Mouse (Mus musculus) G1E (cell line): ENCODE measurements around the gene Fbxl18. TPM values are rescaled to one million over a fixed set of nuclear protein-coding genes. Genes with fewer than 3 reads are reported as not detected.
"Not testable (repeated sequence)": the region's sequence is repeated elsewhere in the genome, so short reads cannot be mapped to it uniquely, and the experiment has no call there.

Source experiments
- ATAC-seq: 2 replicates; pipeline ENCODE4 v1.8.0; 2016; ENCODE audit warnings: mild to moderate bottlenecking; ENCODE audit not compliant: insufficient number of reproducible peaks, poor library complexity, low FRiP score, severe bottlenecking; ENCODE audit errors: extremely low read depth
- DNase-seq: peaks from one replicate; pipeline ENCODE4 v3.0.0; 2012; ENCODE audit warnings: low spot score
- H3K27me3 ChIP-seq: 2 replicates; pipeline ENCODE4 v1.6.1; 2012; ENCODE audit warnings: mild to moderate bottlenecking, low read length, inconsistent platforms; ENCODE audit not compliant: insufficient read depth
- H3K36me3 ChIP-seq: replicated peaks from 2 replicates; pipeline ENCODE3; 2012; ENCODE audit warnings: mild to moderate bottlenecking, inconsistent platforms
- H3K4me1 ChIP-seq: 2 replicates; pipeline ENCODE4 v1.6.1; 2012; ENCODE audit warnings: low read depth, low read length, inconsistent platforms, mixed read lengths; ENCODE audit not compliant: insufficient read depth
- H3K4me3 ChIP-seq: 2 replicates; pipeline ENCODE4 v1.5.1; 2012; ENCODE audit warnings: low read depth, mild to moderate bottlenecking, inconsistent platforms, low read length, moderate library complexity, mixed read lengths
- H3K9me3 ChIP-seq: replicated peaks from 2 replicates; pipeline ENCODE4 v1.6.1; 2012; ENCODE audit warnings: inconsistent platforms
- CTCF ChIP-seq: IDR thresholded peaks from 2 replicates; pipeline ENCODE4 v1.5.1; 2012; ENCODE audit warnings: low read depth, low read length, inconsistent platforms, mixed read lengths
- GATA1 ChIP-seq: IDR thresholded peaks from 2 replicates; pipeline ENCODE4 v1.6.1; 2012; ENCODE audit warnings: borderline replicate concordance, low read length, inconsistent platforms, mixed read lengths
- GATA2 ChIP-seq: IDR thresholded peaks from 2 replicates; pipeline ENCODE4 v1.6.1; 2012; ENCODE audit warnings: low read depth, low read length, inconsistent platforms, borderline replicate concordance
- POLR2AphosphoS5 ChIP-seq: IDR thresholded peaks from 2 replicates; pipeline ENCODE4 v1.6.1; 2012; ENCODE audit warnings: low read depth, low read length, inconsistent platforms; ENCODE audit not compliant: insufficient replicate concordance
- TAL1 ChIP-seq: conservative IDR thresholded peaks from 2 replicates; pipeline ENCODE4 v1.6.1; 2012; ENCODE audit warnings: low read depth, low read length, inconsistent platforms, mixed read lengths
- polyA plus RNA-seq: library from polyadenylated mRNA; stranded (reverse); fragments of >175 nt; gene quantifications from 2 replicates; pipeline ENCODE4 v1.2.3, GENCODE M21; 2012
- total RNA-seq, 2 experiments: library from RNA; stranded (forward) in 1 of 2; stranded (reverse) in 1 of 2; fragments of 200-1000 nt in 1 of 2; fragments of >200 nt in 1 of 2; fragmentation: Nextera tagmentation in 1 of 2; gene quantifications; 2 replicates each; pipeline ENCODE4 v1.2.3; 2014 to 2017

Gene Fbxl18
- total and polyA plus RNA-seq, 3 experiments, result 5.5 to 21.3 (median 10.8) TPM

DNA sequence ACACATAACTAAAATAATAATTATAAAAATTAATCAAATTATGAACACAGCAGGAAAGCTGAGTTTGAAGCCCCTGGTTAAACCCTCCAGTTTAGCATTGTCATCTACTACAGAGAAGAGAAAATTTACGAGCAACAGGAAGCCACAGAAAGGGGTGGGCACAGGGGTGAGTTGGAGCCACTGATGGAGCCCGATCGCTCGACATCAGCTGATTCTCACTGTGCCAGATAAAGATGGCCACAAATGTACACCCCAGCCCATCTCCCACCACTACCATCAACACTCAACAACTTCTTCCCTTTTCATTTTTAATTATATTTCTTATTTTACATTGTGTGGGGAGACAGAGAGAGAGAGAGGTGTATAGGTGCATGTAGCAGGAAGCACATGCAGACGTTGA is 1.5 kb upstream of the Fbxl18 start:
- no peak overlapping the region; the same call in 1 of the 2 replicates for H3K4me3 ChIP-seq
- no peak for TF ChIP-seq GATA2
- no peak for TF ChIP-seq GATA1
- no peak; the same call in 1 of the 2 replicates for TF ChIP-seq POLR2AphosphoS5
- TF ChIP-seq CTCF, result no peak
- no peak for TF ChIP-seq TAL1

DNA sequence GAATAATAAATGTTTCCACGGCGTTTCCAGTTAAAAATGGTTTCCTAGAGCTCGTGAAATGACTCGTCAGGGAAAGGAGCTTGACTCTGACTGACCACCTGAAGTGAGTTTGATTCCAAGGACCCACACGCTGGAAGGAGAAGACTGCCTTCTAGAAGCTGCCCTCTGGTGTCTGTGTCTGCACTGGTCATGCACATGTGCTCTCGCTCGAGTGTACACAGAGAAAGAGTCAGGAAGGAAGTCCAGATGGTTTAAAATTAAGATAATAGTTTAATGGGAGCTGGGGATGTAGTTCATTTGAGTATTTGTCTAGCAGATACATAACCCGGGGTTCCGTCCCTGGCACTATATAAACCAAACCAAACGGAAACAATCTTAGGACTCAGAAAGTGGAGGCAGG is 971 bp upstream of the Fbxl18 start:
- Histone ChIP-seq H3K9me3 (no peaks in the 10 kb centered on the region), H3K4me3 (peak overlapping the region; percentile 83; the same call in 1 of the 2 replicates), H3K36me3 (peaks cover 45% of the 10 kb centered on the region), H3K27me3 (no peaks in the 10 kb centered on the region), H3K4me1 (peaks cover 58% of the 10 kb centered on the region)
- DNase-seq, result no peak
- no peak for TF ChIP-seq GATA2
- 0 out of 2 replicates have a peak, but pooled peaks have one; percentile 29 for TF ChIP-seq POLR2AphosphoS5
- peak; percentile 24; the same call in 1 of the 2 replicates for ATAC-seq

More for the DNA sequence above, 1.5 kb upstream of the Fbxl18 start:
- peak; percentile 39 for DNase-seq
- peaks cover 45% of the 10 kb centered on the region for H3K36me3 ChIP-seq
- ATAC-seq, result 0 out of 2 replicates have a peak, but pooled peaks have one; percentile 18
- H3K9me3 ChIP-seq, result no peaks in the 10 kb centered on the region
- H3K4me1 ChIP-seq, result peaks cover 63% of the 10 kb centered on the region
- H3K27me3 ChIP-seq, result no peaks in the 10 kb centered on the region

DNA sequence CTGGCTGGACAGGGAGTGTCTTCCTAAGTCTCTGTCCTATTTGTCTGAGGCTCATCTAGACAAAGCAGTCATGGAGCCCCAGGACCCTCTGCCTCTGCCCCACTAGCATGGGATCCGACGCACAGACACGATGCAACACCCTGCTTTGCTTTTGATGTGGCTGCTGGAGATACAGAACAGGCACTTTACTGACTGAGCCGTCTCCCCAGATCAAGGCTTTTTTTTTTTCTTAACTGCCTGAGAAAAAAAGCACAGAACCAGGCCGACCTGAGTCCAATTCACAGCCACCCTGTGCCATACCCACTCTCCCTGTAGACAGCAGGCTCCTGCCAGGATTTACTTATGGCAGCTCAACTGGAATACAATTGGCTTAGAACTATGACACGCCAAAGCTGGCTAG is 3.8 kb downstream of the Fbxl18 start:
- Histone ChIP-seq H3K4me1 (peaks cover 51% of the 10 kb centered on the region), H3K36me3 (peaks cover 50% of the 10 kb centered on the region), H3K4me3 (no peak overlapping the region), H3K9me3 (no peaks in the 10 kb centered on the region), H3K27me3 (no peaks in the 10 kb centered on the region)
- TF ChIP-seq GATA2 (no peak), POLR2AphosphoS5 (no peak), TAL1 (no peak), CTCF (no peak), GATA1 (no peak)
- DNase-seq, result no peak
- no peak for ATAC-seq

DNA sequence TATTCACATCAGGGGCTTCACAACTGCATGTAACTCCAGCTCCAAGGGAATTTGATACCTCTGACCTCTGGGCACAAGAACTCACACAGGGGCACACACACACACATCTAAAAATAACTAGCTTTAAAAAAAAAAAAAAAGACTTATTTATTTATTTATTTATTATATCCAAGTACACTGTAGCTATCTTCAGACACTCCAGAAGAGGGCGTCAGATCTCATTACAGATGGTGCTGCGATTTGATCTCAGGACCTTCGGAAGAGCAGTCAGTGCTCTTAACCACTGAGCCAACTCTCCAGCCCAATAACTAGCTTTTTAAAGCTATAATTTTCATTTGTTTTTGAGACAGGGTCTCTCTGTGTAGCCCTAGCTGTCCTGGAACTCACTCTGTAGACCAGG is 7.7 kb downstream of the Fbxl18 start:
- not testable (repeated sequence) for DNase-seq, H3K9me3 ChIP-seq, H3K4me3 ChIP-seq, ATAC-seq, H3K27me3 ChIP-seq
- Histone ChIP-seq H3K36me3 (peaks cover 86% of the 10 kb centered on the region), H3K4me1 (peaks cover 28% of the 10 kb centered on the region)

DNA sequence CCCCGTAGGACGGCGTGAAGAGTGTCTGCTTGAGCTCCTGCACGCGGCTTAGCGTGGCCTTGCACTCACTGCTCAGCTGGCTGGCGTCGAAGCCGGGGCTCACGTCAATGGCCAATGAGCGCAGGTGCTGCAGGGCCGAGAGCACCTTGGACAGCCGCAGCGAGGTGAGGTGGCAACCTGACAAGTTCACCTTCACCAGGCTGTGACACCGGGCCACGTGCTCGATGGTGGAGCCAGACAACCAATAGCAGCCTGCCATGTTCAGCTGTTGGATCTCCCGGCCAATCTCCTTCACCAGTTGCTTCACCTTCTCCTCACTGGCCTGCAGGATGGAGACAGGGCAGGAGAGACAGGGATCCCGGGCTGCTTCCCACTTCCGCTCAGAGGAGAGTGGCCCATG is 8.5 kb downstream of the Fbxl18 start:
- no peak for DNase-seq
- TF ChIP-seq POLR2AphosphoS5, result no peak
- TF ChIP-seq GATA1, result no peak
- no peak for TF ChIP-seq CTCF
- no peak for TF ChIP-seq GATA2
- TF ChIP-seq TAL1, result no peak

DNA sequence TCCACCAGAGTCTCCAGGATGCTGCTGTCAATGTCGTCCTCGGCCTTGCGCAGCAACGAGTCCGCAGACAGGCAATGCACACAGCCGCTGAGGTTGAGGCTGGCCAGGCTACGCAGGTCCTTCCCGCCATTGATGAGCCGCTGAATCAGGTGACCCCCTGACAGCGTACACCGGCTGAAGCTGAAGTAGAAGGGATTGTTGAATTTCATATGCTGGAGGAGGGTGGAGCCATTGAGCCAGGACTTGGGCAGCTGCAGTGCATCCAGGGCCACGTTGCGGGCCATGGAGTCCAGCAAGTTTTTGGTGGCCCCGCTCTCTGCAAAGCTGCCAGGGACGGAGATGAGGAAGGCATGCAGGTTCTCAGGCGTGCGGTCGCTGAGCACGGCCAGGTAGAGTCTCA is 9.0 kb downstream of the Fbxl18 start:
- H3K9me3 ChIP-seq, result no peaks in the 10 kb centered on the region
- H3K36me3 ChIP-seq, result peaks cover 88% of the 10 kb centered on the region
- peaks cover 32% of the 10 kb centered on the region for H3K4me1 ChIP-seq
- no peak for TF ChIP-seq POLR2AphosphoS5
- no peak for TF ChIP-seq GATA1
- no peak for TF ChIP-seq TAL1
- no peak for TF ChIP-seq CTCF
- no peak for TF ChIP-seq GATA2
- no peak for DNase-seq
- H3K27me3 ChIP-seq, result no peaks in the 10 kb centered on the region
- ATAC-seq, result no peak
- H3K4me3 ChIP-seq, result no peak overlapping the region

More for the DNA sequence above, 8.5 kb downstream of the Fbxl18 start:
- peaks cover 26% of the 10 kb centered on the region for H3K4me1 ChIP-seq
- no peak for ATAC-seq
- H3K36me3 ChIP-seq, result peaks cover 88% of the 10 kb centered on the region
- H3K4me3 ChIP-seq, result 0 out of 2 replicates have a peak overlapping the region, but pooled peaks have one; percentile 5
- no peaks in the 10 kb centered on the region for H3K27me3 ChIP-seq
- no peaks in the 10 kb centered on the region for H3K9me3 ChIP-seq

DNA sequence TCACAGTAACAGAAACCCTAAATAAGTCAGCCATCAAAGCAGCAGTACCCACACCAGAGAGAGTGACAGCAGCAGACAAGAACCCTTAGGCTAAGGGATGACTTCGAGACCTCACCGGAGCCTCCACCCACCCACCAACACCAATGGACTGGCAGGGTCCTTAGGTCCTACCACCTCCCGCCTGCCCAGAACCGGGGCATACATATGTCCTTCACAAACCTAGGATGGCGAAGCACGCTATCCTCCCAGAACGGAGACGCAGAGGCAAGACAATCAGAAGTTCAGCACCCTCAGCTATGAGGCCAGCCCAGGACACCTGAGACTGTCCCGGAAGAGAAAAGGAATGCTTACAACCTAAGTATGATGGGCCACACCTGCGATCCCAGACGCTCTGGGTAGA is 12.8 kb downstream of the Fbxl18 start:
- peaks cover 42% of the 10 kb centered on the region for H3K4me1 ChIP-seq
- DNase-seq (no peak), ATAC-seq (no peak)
- H3K4me3 ChIP-seq, result no peak overlapping the region
- TF ChIP-seq TAL1 (no peak), GATA1 (no peak), CTCF (no peak), GATA2 (no peak), POLR2AphosphoS5 (no peak)
- H3K36me3 ChIP-seq, result peaks cover 93% of the 10 kb centered on the region
- no peaks in the 10 kb centered on the region for H3K27me3 ChIP-seq
- H3K9me3 ChIP-seq, result no peaks in the 10 kb centered on the region
